Mouse (Mus musculus) testis, postnatal 14 days (tissue): Measurements from ENCODE around the gene Tbc1d2.

Experiments
- DNase-seq: peaks from one replicate; pipeline ENCODE4 v3.0.0; 2021; ENCODE audit warnings: low spot score

Tbc1d2 gene

DNA sequence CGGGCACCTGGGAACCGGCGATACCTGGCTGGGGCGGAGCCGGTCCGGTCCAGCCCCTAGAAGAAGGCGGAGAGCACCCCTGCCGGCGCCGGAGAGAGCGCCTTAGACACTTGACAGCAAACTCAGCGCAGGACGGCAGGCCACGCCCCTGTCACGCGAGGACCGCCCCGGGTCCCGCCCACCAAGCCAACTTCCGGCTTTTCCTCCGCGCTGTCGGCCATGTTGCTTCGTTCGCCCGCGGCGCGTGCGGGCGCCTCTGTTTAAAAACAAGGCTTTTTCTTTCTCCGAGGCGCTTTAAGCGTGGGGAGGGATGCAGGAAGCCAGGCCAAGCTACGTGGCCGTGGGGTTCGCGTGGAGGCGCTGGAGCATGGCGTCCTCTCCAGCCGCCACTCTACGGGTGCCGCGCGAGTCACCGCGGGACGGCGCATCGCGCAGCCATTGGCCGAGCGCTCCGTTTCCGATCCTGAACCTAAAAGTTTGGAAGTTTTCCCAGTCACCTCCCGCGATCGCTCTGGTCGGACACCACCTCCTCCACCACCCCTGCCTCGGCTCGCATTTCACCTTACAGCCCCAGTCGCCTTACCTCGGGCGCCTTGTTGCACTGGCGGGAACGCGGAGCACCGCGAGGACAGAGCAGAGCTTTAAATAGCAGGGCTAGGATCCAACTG lies at the start of gene Tbc1d2:
TSS of gene Tbc1d2 (minus strand) at position 124 of the 668 bp plus-strand sequence.
- DNase-seq: peak; percentile 93

DNA sequence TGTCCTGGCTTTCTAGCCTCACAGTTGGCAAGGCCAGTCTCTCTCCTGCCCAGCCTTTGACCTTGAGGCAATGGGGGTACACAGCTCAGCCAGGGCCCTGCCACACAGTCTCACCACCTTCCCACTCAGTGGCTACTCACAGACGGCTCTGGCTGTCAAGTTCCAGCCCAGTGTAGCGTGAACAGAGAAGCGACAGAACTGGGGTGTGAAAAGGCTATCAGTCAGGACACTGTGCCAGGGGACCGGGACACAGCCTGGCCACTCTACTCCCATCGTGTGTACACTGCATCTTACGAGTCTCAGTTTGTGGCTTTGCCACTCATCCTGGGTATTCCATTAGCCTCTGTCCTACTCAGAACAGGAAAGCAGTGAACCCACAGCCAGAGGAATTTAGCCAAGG lies 46.5 kb upstream of the Tbc1d2 start:
- no peak for DNase-seq

DNA sequence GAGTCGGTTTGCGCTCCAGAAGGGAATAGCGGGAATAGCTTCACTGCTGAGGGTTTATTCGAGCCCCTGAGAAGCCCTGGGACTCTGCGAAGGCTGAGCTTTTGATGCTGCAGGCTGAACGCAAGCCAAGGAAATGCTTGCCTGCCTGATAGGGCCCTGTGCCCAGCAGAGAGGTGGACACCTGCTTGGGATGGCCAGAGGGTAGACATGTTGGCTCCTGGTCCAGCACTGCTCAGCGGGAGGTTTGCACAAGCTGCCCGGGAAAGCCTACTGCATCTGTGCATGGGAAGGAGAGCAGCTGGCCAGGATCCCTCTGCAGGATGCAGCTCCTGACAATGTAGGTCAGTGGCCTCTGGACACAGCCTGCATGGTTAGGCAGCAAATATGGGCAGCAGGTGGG lies 40.6 kb upstream of the Tbc1d2 start:
- DNase-seq: no peak

DNA sequence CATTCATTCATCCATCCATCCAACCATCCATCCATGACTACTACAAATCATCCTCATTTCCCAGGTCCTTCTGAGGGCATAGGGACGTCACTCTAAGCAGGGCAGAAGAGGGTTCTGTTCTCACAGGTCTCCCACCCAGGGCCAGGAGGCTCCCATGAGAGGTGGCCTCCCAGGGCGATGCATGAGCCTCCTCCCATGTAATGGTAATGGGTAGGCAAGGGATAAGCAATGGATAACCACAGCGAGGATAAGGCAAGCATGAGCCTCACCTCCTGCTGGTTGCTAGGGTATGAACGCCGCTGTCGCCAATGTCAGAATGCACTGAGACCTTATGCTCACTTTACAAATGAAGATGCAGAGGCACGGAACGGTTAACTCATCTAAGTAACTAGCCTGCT lies 40.0 kb upstream of the Tbc1d2 start:
- no peak for DNase-seq

DNA sequence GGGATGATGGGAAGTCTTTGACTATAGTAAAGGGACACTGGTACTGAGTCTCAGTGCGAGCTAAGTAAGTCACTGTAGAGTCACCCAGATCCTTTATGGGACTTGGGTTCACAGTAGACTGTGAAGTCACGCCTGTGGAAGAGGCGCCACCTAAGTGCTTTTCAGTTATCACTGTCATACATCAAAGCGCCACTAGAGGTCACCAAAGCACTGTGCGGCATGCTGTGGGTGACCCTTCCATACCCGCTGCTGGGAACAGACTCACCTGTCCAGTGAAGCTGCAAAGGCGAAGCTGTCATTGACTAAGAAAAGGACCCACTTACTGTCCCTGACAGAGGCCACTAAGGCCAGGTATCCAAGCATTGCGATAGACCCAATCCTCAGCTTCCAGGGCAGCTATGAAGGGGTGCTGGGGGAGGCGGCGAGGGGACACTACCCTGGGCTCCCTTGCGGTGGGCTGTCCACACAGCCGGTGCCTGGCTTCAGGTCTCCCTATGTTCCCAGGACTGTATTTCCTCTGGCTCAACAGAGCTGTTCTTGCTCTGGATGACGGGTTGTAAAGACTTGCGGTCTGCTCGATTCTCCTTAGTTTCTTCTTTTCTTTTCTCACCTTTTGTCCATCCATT lies 39.5 kb upstream of the Tbc1d2 start:
- peak; percentile 44 for DNase-seq

DNA sequence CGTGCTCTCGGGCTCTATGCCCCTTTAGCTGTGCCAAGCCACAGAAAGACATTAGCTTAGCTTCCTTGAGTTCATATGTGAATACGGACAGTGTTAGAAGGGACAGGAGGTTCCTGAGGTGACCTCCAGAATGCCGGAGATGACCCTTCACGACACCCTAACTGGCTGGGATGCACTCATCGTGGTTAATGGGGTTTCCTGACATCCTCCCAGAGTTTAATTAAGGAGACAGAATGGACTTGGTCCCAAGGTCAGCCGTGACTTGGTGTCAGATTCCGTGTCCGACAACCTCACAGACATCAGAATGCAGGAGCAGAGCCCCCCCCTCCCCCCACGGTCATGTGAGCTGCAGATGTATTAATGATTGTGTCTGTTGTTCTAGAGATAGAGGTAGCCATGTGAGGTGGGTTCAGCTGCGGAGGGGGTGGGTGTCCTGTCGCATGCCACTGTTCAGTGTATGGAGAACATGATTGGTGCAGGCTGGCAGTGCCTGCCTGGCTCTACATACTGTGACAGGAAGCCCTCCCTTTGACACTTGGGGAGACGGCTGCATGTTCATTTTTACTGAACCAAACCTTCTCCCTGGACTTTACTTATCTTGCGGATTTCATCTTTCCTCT lies 38.3 kb upstream of the Tbc1d2 start:
- no peak for DNase-seq

DNA sequence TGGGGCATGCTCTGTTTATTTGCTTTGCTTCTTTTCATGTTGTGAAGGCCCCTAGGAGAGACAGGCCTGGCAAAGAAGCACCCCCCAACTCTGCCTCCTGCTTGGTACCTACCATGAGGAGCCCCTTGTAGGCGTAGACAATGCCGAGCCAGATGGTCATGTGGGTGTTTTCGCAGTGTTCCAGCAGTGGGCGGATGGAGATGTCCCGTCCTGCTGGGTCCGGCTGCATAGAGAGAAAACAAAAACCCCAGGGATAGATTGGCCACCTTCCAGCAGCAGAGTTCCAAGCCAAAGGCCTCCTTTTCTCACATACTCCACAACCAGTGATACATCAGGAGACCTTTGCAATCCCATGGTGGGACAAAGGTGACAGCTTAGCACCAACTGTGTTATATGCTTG lies 34.2 kb upstream of the Tbc1d2 start:
- DNase-seq: no peak

DNA sequence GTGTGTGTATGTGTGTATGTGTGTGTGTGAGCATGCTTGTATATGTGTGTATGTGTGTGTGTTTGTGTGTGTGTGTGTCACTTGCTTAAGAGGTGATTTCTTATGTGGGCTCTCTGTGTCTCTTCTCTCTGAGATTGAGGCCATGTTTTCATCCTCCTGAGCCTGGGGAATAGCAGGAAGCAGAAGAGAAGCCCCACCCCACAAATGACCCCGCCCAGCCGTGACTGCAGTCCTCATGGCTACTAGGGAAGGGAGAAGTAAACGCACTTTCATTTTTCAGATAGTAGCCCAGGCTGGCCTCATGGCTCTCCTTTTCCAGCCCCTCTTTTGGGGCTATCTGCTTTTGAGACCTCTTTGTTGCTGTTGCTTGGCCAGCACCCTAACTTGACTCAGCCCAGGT lies 26.6 kb upstream of the Tbc1d2 start:
- DNase-seq: no peak

DNA sequence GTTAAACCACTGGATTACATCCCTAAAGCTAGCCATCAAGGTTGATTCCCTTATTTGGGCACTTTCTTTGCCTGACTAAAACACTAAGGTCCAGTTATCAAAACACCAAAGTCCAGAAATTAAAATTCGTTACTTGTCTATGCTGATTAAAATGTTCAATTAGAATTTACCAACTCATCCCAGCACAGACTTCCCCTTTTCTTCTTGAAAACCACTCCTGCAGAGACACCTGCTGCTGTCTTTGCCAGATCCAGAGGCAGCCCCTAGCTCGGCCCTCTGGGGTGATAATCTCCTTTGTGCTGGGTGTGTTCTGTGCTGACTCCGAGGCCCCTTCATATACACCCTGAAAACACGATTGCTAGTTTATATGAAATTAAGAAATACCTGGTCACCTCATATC lies 26.0 kb upstream of the Tbc1d2 start:
- no peak for DNase-seq

DNA sequence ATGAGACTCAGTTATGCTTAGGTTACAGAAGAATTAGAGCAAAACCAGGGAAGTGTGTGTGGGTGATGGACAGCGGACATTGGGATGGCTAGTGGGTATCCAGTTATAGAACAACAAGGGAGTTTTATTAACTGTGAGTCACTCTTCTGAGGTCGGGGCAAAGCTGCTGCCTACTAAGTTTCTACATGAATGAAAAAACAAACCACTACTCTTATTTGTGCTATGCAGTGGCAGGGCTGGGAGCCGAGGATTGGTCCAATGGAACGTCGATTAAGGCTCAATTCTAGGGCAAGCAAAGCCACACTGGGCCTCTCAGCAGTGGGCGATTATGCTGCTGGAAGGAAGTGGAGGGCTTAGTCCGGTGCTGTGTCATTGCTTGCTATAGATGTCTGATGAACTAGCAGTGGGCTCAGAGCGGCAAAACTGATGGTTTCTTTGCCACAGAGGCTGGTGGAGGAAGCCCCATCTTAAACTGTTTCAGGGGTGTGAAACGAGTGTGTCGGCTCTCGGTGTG lies 25.3 kb upstream of the Tbc1d2 start:
- DNase-seq: no peak

DNA sequence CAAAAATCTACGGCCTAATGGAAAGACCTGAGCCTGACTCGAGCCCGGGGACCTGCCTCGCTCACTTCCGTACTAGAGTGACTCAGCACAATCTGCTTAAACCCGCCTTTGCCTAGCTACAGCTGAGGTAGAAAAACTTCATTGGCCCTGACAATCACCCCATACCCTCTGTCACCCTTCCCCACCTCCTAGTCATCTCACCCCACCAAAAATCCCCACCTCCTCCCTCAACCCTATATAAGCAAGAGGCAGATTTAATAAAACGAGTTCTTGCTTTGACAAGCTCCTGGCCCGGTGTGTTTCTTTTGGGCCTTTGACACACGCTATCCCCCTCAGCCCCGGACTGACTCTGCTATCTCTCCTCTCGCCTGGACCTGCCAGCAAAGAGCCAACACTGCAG lies 18.6 kb upstream of the Tbc1d2 start:
- no peak for DNase-seq

DNA sequence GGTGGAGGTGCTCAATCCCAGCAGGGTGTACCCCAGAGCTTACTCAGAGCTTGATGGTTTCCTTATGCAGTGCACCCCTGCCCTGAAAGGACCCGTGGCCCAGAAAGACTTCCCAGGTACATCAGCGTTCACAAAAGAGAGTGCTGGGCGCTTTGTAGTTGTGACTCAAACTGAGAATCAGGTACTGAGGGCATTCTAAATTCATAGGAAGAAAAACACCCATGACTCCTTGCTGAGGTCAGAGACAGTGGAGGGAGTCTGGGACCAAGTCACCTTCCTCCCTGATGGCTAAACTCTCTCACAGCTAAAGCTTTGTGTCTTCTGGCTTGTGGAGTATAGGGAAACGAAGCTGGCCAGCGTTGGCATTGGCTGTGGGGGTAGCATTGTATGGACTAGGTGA lies 16.4 kb upstream of the Tbc1d2 start:
- no peak for DNase-seq

DNA sequence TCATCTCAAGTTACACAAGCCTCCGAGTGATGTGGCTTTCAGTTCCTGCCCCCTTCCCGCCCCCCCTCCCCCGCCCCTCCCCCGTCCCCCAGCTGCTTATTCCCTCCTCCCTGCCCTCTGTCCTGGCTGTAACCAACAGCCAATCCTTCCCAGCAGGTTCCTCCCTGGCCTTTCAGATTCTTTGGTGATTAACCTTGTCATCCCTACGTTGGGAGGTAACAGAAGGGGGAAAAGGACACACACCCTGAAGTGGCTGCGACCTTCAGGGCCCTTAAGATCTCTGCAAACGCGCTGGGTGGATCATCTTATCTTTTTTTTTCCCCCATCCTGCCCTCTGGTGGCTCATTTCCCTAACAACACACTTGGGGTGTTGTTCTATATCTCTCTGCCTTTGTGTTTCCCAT lies 15.4 kb upstream of the Tbc1d2 start:
- DNase-seq: no peak

DNA sequence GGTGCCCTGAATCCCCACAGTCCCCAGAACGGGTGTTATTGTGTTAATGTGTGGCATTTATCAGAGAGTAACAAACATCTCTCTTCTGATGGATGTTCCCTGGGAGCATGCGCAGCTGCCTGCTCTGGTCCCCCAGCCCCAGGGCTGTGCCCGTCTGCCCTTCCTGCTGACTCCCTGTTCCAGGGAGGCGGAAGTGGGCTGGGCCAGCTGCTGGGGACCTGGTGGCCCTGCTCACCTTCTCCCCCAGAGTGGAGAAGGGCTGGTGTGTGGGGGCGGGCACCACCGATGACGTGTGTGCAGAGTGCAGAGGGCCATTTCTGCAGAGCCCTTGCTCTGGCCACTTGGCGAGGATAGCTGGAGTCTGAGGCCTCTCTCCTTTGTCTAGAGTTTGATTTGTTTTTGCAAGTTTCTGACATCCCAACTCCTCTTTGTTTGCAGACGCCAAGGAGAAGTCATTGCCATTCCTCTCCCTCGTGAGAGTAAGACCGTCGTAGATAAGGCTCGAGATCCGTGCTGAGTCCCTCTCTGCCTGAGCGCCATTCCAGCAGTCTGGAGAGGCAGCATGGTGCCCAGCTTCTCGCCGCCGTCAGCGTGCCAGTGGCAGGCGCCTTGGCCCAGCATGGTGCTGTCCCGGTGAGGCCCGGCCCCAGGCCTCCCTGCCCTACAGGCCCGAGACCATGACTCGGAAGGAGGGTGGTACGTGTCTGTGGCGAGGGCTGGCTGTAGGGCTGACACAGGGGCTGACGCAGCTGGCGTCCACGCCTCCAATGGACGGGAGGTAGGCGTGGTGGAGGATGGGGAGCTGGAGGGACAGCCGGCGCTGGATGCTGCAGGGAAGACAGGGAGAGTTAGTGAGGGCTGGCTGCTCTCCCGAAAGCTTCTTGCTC lies 14.4 kb upstream of the Tbc1d2 start:
- peak; percentile 75 for DNase-seq

DNA sequence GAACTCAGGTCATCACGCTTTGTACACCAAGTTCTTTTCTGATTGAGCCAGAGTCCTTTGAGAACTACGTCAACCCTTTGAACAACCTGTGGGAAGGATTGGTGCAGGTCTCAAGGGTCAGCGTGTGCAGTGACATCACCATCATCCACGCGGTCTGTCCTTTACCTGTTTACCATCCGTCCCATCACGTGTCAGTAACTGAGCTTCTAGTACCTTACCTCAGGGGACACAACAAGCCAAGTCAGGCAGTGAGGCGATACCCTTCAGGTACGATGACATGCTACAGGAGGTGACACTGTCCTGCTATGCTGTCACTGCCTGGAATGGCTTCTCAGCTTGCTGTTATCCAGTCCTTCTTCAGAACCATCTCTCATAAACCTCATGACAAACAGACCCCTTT lies 11.4 kb upstream of the Tbc1d2 start:
- DNase-seq: no peak

DNA sequence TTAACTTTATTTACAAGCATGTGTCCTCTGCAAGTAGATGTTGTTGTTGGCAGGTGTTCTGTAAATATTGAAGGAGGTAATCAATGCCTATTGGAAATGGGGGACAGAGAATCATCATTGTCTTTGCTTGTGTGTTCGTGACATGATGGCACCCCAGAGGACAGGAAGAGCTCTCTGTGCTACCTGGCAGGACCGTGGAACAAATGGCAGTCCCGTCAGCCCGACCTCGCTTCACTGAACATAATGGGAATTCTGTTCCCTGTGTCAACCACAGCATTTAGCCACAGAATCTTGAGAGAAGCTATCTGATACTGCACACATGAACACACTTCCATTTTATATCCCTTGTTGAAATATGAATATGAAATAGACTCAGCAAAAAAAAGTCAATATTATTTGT lies 8.9 kb upstream of the Tbc1d2 start:
- DNase-seq: no peak

DNA sequence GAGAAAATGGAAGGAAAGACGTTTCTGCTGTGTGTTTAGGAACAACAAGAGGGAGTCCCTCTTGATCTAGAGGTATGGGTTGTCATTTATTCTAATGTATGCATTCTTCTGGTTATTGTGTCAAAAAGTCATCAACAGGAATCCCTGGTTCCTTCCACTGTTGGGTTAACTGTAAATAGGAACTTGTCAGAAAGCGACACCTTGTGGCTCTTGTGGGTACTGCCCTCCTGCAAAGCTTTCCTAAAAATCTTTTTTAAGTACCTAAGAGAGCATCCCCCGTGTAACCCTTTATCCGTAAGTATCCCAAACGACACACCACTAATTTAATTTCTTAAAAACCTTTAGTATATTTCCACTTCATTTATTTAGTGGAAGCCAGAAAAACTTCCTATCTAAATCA lies 7.1 kb upstream of the Tbc1d2 start:
- no peak for DNase-seq

DNA sequence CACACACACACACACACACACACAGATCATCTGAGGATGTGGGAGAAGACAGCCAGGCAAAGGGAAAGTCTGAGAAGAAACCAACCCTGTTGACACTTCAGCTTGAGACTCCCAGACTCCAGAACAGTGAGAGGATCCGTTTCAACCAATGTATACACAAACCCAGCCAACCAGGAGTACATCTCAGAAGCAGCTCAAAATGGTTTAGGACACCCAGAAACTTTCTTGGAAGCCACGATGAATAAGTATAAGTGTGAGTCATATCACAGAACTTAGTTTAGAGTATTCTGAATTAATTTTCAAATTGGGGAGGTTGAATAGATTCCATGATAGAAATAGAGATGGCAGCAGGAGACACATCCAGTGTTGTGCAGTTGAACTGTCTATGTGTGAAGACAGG lies 5.9 kb upstream of the Tbc1d2 start:
- DNase-seq: no peak

DNA sequence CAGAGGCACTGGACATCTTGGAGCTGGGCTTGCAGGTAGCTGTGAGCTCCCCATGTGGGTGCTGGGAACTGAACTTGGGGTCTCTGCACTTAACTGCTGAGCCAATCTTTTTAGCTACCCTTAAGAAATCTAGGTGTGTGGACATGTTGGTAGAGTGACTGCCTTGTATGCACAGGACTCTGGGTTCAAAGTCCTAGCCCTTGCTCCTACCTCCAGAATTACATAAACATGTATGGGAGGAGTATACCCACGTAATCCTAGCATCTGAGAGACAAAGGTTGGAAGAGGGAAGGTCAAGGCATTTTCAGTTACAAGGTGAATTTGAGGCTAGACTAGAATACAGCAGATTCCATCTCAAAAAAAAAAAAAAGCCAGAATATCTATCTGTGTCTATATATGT lies 5.3 kb upstream of the Tbc1d2 start:
- DNase-seq: no peak

DNA sequence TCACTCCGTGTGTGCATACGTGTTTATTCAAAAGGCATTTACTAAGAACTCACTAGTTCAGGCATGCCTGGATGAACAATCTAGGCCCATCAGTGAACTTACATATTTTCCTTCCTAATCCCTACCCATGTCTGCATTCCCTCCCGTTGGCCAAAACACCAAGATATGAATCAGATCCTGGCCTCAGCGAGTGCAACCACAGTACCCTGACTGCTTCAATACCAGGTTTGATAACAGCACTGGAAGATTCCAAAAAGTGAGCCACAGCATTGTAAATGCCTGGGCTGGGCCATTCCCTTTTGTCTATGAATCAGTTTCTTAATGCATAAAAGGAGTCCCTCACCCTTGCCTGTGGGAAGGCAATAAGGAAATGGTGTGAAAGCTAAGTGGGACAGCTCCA lies 848 bp downstream of the Tbc1d2 start:
- no peak for DNase-seq

DNA sequence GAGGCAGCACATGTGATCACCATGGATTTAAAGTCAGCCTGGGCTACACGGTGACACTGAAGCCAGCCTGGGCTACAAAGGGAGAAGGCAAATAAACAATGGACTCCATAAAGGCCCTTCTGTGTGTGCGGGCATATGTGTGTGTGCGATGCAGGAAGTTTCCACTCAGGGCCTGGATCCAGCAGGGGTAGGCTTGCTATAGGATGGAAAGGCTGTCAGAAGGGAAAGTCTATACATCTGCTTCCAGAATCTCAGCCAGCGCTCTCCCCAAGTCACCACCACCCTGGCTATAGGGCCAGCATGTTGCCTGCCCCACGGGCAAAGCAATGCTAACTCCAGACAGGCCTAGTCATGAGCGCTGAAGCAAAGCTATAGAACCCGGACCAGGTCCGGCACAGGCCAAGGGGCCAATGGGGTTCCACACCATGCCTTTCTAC lies 6.3 kb downstream of the Tbc1d2 start:
- no peak for DNase-seq

DNA sequence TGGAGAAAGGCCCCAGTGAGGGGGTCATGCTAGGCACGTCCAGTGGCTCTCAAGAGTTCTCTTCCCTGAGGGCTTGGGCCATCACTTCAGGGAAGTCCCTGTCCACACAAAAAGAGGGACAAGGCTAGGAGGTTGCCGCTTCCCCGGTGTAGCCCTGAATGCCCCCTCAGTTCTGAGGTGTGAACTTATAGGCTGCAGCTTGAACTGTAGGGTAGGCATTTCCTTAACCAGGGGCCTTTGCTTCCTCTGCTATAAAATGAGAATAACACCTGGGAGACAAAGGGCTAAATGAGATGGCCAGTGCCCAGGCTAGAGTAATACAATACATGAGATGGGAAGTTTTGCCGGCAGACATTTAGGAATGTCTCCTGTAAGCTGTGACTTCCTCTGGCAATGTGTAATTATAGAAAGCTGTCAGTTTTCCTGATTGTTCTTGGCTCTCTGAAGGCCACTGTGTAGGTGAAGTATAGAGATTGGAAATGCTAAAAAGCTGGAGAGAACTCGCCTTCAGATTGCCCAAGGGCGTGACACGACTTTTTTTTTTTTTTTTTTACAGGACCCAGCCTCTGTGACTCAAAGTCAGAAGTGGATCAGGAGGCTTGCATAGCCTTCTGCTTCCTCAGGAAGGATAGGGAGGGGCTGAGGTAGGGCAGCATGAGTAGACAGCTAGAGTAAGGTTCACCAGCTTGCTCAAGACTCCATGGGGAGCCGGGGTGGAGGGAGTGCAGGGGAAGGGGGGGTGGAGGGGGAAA lies 6.9 kb downstream of the Tbc1d2 start:
- DNase-seq: no peak
